Mouse (Mus musculus) heart, embryonic 14.5 days (tissue): Measurements from ENCODE around the gene Gm7849. TPM values are rescaled to one million over a fixed set of nuclear protein-coding genes. Genes with fewer than 3 reads are reported as not detected.
"Not testable (repeated sequence)": the region's sequence is repeated elsewhere in the genome, so short reads cannot be mapped to it uniquely, and the experiment has no call there.

Experiments
- ATAC-seq: fragments of 200-750 bp; cut with Nextera tagmentation; 2 replicates; pipeline ENCODE4 v1.8.0; 2017; ENCODE audit warnings: low read depth, moderate TSS enrichment; ENCODE audit not compliant: insufficient number of reproducible peaks, insufficient read depth, low FRiP score
- H3K27ac ChIP-seq, 2 experiments: fragments of 200-500 bp in 1 of 2; fragments of 300-500 bp in 1 of 2; sonication (generic) in 1 of 2; replicated peaks in 1 of 2; 2 replicates each; pipeline ENCODE4 v1.5.1; 2012 to 2014; ENCODE audit warnings: low read depth in 2 of 2, low read length in 2 of 2, control low read depth in 1 of 2, mild to moderate bottlenecking in 1 of 2, mixed read lengths in 1 of 2; ENCODE audit not compliant: control insufficient read depth in 1 of 2, insufficient read depth in 1 of 2
- H3K27me3 ChIP-seq: fragments of 300-500 bp; sonication (generic); 2 replicates; pipeline ENCODE4 v1.6.1; 2014; ENCODE audit warnings: mild to moderate bottlenecking, low read length, control low read depth; ENCODE audit not compliant: control insufficient read depth, insufficient read depth
- H3K36me3 ChIP-seq: fragments of 300-500 bp; sonication (generic); 2 replicates; pipeline ENCODE4 v1.6.1; 2014; ENCODE audit warnings: mild to moderate bottlenecking, control low read depth, low read length, mixed read lengths; ENCODE audit not compliant: control insufficient read depth, insufficient read depth
- H3K4me1 ChIP-seq, 2 experiments: fragments of 200-500 bp in 1 of 2; fragments of 300-500 bp in 1 of 2; sonication (generic) in 1 of 2; 2 replicates each; pipeline ENCODE4 v1.6.1; 2012 to 2014; ENCODE audit warnings: low read length in 2 of 2, control low read depth in 1 of 2, mixed read lengths in 1 of 2; ENCODE audit not compliant: control insufficient read depth in 2 of 2, insufficient read depth in 2 of 2
- H3K4me2 ChIP-seq: fragments of 300-500 bp; sonication (generic); 2 replicates; pipeline ENCODE4 v1.6.1; 2014; ENCODE audit warnings: mild to moderate bottlenecking, low read length
- H3K4me3 ChIP-seq, 2 experiments: fragments of 200-500 bp in 1 of 2; fragments of 300-500 bp in 1 of 2; sonication (generic) in 1 of 2; 2 replicates each; pipeline ENCODE4 v1.5.1; 2012 to 2014; ENCODE audit warnings: low read length in 2 of 2, mild to moderate bottlenecking in 2 of 2, control low read depth in 1 of 2, low read depth in 1 of 2, moderate library complexity in 1 of 2; ENCODE audit not compliant: control insufficient read depth in 1 of 2, insufficient read depth in 1 of 2
- H3K9ac ChIP-seq: fragments of 300-500 bp; sonication (generic); 2 replicates; pipeline ENCODE4 v1.6.1; 2014; ENCODE audit warnings: mild to moderate bottlenecking, low read length
- H3K9me3 ChIP-seq: fragments of 300-500 bp; sonication (generic); 2 replicates; pipeline ENCODE4 v1.6.1; 2016; ENCODE audit warnings: low read length, control low read depth; ENCODE audit not compliant: control insufficient read depth
- WGBS: fragments of 180-500 bp; shearing (Covaris S2); extraction: QIAGEN DNeasy Blood & Tissue Kit; methylation state at CpG from one replicate; pipeline ENCODE4 v1.1.7; 2014; 5-methylcytosine and 5-hydroxymethylcytosine counted together
- polyA plus RNA-seq: library from polyadenylated mRNA; unstranded; fragments of >200 nt; fragmentation: Nextera tagmentation; extraction: Ambion mirVana; gene quantifications from 2 replicates; pipeline ENCODE4 v1.2.1, GENCODE M21; 2014

Gene Gm7849
- not detected in 2 replicates for polyA plus RNA-seq

DNA sequence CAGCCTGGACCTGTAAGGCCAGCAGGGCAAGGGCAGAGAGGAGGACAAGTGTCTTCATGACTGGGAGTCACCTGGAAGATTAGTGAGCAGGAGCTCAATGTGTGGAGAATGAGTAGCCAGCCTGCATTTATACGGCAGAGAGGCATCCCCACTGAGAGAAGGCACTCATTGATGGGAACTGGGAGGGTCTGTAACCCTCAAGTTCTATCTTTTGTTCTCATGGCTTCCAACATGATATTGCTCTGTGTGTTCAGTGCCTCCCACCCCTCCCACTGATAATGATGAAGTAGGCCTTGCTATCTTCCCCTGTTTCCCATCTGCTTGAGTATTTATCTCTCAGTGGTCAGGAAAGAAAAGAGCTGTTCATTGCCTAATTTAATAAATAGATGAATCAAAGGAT lies at the start of gene Gm7849:
TSS of gene Gm7849 (minus strand) at position 101 of the 400 bp plus-strand sequence.
- not testable (repeated sequence) for H3K9me3 ChIP-seq, H3K27me3 ChIP-seq, H3K4me3 ChIP-seq, H3K9ac ChIP-seq, H3K4me1 ChIP-seq, ATAC-seq, H3K4me2 ChIP-seq, H3K27ac ChIP-seq, H3K36me3 ChIP-seq
- WGBS = no CpG with 5 or more reads among the region's 1 CpGs

- H3K9ac ChIP-seq, ATAC-seq: not testable (repeated sequence)
- WGBS = no CpG with 5 or more reads among the region's 1 CpGs
These were observed 29.2 kb downstream of the Gm7849 start, which contains the start of gene Defa36 for GRCm38 (mm10) chr8:21427111-21427510. TSS of gene Defa36 (plus strand) at chr8:21427411.

More at GRCm38 (mm10) chr8:21427111-21427510, 29.2 kb downstream of the Gm7849 start, which contains the start of gene Defa36:
- H3K9me3 ChIP-seq, H3K4me3 ChIP-seq, H3K27me3 ChIP-seq, H3K27ac ChIP-seq, H3K4me1 ChIP-seq, H3K4me2 ChIP-seq, H3K36me3 ChIP-seq: not testable (repeated sequence)

Other genes with a start within 250 kb of the Gm7849 start
- not detected in 2 replicates for gene Gm15292, start 206.8 kb downstream of the Gm7849 start, polyA plus RNA-seq
- gene Defa27, start 141.0 kb downstream of the Gm7849 start, polyA plus RNA-seq = not detected in 2 replicates
- not detected in 2 replicates for gene Defa29, start 129.5 kb downstream of the Gm7849 start, polyA plus RNA-seq
- not detected in 2 replicates for gene Defa2, start 78.0 kb downstream of the Gm7849 start, polyA plus RNA-seq
- not detected in 2 replicates for gene Defa33, start 64.7 kb downstream of the Gm7849 start, polyA plus RNA-seq
- not detected in 2 replicates for gene Defa36, start 29.1 kb downstream of the Gm7849 start, polyA plus RNA-seq
- not detected in 2 replicates for gene Defa20, start 52.7 kb upstream of the Gm7849 start, polyA plus RNA-seq
- not detected in 2 replicates for gene Defa32, start 72.5 kb upstream of the Gm7849 start, polyA plus RNA-seq
- not detected in 2 replicates for gene Defa37, start 108.8 kb upstream of the Gm7849 start, polyA plus RNA-seq
- gene Defa28, start 126.4 kb upstream of the Gm7849 start, polyA plus RNA-seq = not detected in 2 replicates
- not detected in 2 replicates for gene Gm7861, start 137.9 kb upstream of the Gm7849 start, polyA plus RNA-seq
- gene Defa26, start 161.6 kb upstream of the Gm7849 start, polyA plus RNA-seq = not detected in 2 replicates
- gene Defa17, start 199.2 kb upstream of the Gm7849 start, polyA plus RNA-seq = not detected in 2 replicates
- gene Defa34, start 209.2 kb upstream of the Gm7849 start, polyA plus RNA-seq = not detected in 2 replicates
- gene AY761184, start 247.1 kb upstream of the Gm7849 start, polyA plus RNA-seq = not detected in 2 replicates